ENCODE assay signal across 10 mouse cellular contexts in the genomic region with DNA sequence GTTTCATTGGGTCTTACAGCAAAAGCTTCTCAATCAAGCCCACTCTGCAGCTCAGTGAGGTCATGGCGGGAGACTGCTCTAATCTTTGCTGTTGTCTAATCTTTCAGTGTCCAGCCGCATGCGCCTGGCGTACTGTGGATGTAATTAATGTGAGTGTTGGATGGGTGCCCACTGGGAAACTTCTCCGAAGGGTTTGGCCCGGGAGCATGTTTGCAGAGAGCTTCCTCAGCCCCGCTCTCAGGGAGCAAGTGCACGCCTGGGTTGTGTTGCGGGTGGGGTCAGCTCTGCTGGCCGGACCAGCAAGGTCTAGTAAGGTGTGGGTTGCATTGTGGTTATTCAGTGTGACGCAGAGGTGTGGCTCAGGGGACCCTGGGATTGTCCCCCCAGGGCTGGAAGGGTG. TPM values are rescaled to one million over a fixed set of nuclear protein-coding genes. Genes with fewer than 3 reads are reported as not detected.
A peak's percentile ranks its signal among the peaks of the same experiment; 100 is the strongest.
DNase-seq lines count a peak whose midpoint lies in the region; ATAC-seq and TF ChIP-seq lines count a peak whose summit lies in the region.
"Had no signal": no experiment of that assay in that cellular context is flagged by ENCODE, and none has a peak within 500 bp of the region (broad histone marks: within the 10 kb centered on the region; RNA-seq: fewer than 3 reads in every experiment).

No protein-coding gene starts in this region.

- no peak for ATAC-seq in hindbrain, embryonic 12.5 days (ENCODE audit: low FRiP score)
- no peak for ATAC-seq in hindbrain, embryonic 13.5 days (ENCODE audit: low FRiP score)
- no peak for ATAC-seq in monocyte, adult 5-6 weeks (replicated peaks; ENCODE audit: insufficient number of reproducible peaks, low FRiP score, low TSS enrichment, poor library complexity, severe bottlenecking)

- H3K27me3 ChIP-seq in hindbrain, embryonic 12.5 days, result no peaks in the 10 kb centered on the region
- no peaks in the 10 kb centered on the region for H3K27me3 ChIP-seq in hindbrain, embryonic 13.5 days
- H3K27me3 ChIP-seq: CH12.LX; limb, embryonic 12.5 days had no signal

- H3K27ac ChIP-seq in hindbrain, embryonic 12.5 days, result 0 out of 2 replicates have a peak overlapping the region, but pooled peaks have one; percentile 17
- no peak overlapping the region for H3K27ac ChIP-seq in hindbrain, embryonic 13.5 days
- H3K27ac ChIP-seq: limb, embryonic 12.5 days had no signal

- intact Hi-C loops in heart, postnatal 36 days (cut with DNase I), result no loop called here

- 76% methylated on average over 11 of the region's 11 CpGs for WGBS in hindbrain, embryonic 12.5 days
- WGBS in hindbrain, embryonic 13.5 days, result 55% methylated on average over 11 of the region's 11 CpGs
- WGBS in lung, adult 2 months, result 18% methylated on average over 11 of the region's 11 CpGs

- no peaks in the 10 kb centered on the region for H3K36me3 ChIP-seq in hindbrain, embryonic 12.5 days
- no peaks in the 10 kb centered on the region for H3K36me3 ChIP-seq in hindbrain, embryonic 13.5 days

- H3K9me3 ChIP-seq in hindbrain, embryonic 12.5 days (replicated peaks), result no peaks in the 10 kb centered on the region
- H3K9me3 ChIP-seq in hindbrain, embryonic 13.5 days, result no peaks in the 10 kb centered on the region
- H3K9me3 ChIP-seq: limb, embryonic 12.5 days had no signal

- H3K9ac ChIP-seq in hindbrain, embryonic 12.5 days, result no peak overlapping the region
- H3K9ac ChIP-seq in hindbrain, embryonic 13.5 days, result no peak overlapping the region
- H3K9ac ChIP-seq: limb, embryonic 12.5 days had no signal

- TF ChIP-seq POLR2A in lung, adult 2 months (IDR thresholded peaks at IDR 0.05; ENCODE audit: borderline replicate concordance, extremely low read depth, low read depth, low read length), result no peak

- peaks cover 47% of the 10 kb centered on the region for H3K4me1 ChIP-seq in hindbrain, embryonic 12.5 days
- H3K4me1 ChIP-seq in hindbrain, embryonic 13.5 days (replicated peaks), result peaks cover 46% of the 10 kb centered on the region
- peaks cover 27% of the 10 kb centered on the region for H3K4me1 ChIP-seq in lung, adult 2 months (ENCODE audit: control insufficient read depth, insufficient read depth, low read length)

- TF ChIP-seq CTCF in lung, adult 2 months (IDR thresholded peaks at IDR 0.05; ENCODE audit: insufficient read depth, low read length), result no peak

- H3K4me3 ChIP-seq in hindbrain, embryonic 12.5 days, result no peak overlapping the region
- H3K4me3 ChIP-seq in hindbrain, embryonic 13.5 days, result no peak overlapping the region
- no peak overlapping the region for H3K4me3 ChIP-seq in lung, adult 2 months (replicated peaks; ENCODE audit: extremely low read depth, low read depth, low read length)
- H3K4me3 ChIP-seq: limb, embryonic 12.5 days had no signal

- no peak overlapping the region for H3K4me2 ChIP-seq in hindbrain, embryonic 12.5 days (replicated peaks)
- no peak overlapping the region for H3K4me2 ChIP-seq in hindbrain, embryonic 13.5 days
- H3K4me2 ChIP-seq: limb, embryonic 12.5 days had no signal

- DNase-seq in adrenal gland, postnatal 36 days, result peak; percentile 71 to 76
- peak; percentile 67 for DNase-seq in heart, postnatal 36 days
- DNase-seq in lung, adult 2 months, result peak; percentile 71
- no peak for DNase-seq in right cerebral cortex, postnatal 4 days
- DNase-seq in layer of hippocampus, adult 8-10 months (ENCODE audit: low spot score in 2 of 2), result no peak

RNA-seq across cellular contexts. Expression of gene Zfp710, which starts 27.6 kb away (rescaled TPM):
- 26.0 and 26.4 TPM in 2 replicates for polyA plus RNA-seq in hindbrain, embryonic 12.5 days (2016; fragmentation: Nextera tagmentation; extraction: Ambion mirVana)
- polyA plus RNA-seq in hindbrain, embryonic 13.5 days (2015; fragmentation: Nextera tagmentation; extraction: Ambion mirVana), result 18.3 and 18.5 TPM in 2 replicates
- 10 to 100 TPM; 14.2 to 15.5 TPM for total RNA-seq in adrenal gland, postnatal 36 days (2021)
- 10 to 100 TPM; 27.4 to 28.0 TPM for total RNA-seq in heart, postnatal 36 days (2021)
- polyA plus RNA-seq in lung, adult 2 months (2012; rRNA removed), result 60.0 and 65.8 TPM in 2 replicates
- 55.9 to 77.3 TPM (median 60.7 TPM) in 3 replicates for total RNA-seq in monocyte, adult 5-6 weeks (2017)
- 10 to 100 TPM; 24.3 to 30.2 (median 26.0) TPM for total RNA-seq in layer of hippocampus, adult 8-10 months (2022)

Comparison
In these comparisons a context has a peak if more than half of its experiments do, and no peak if none do; other contexts are left out.
1. DNase-seq: peak in adrenal gland, postnatal 36 days (2 of 2), heart, postnatal 36 days (2 of 2) and lung, adult 2 months (single experiment); none in right cerebral cortex, postnatal 4 days (single experiment) and layer of hippocampus, adult 8-10 months (0 of 2).